Mouse (Mus musculus) ES-E14 (cell line): ENCODE measurements around the gene H2-M10.4. TPM values are rescaled to one million over a fixed set of nuclear protein-coding genes. Genes with fewer than 3 reads are reported as not detected.
A peak's percentile ranks its signal among the peaks of the same experiment; 100 is the strongest.
"Not testable (repeated sequence)": the region's sequence is repeated elsewhere in the genome, so short reads cannot be mapped to it uniquely, and the experiment has no call there.

ENCODE experiments used
- DNase-seq: peaks from one replicate; pipeline ENCODE4 v3.0.0-alpha.2; 2013; ENCODE audit warnings: low read depth, low spot score
- H3K27ac ChIP-seq: 2 replicates; pipeline ENCODE4 v1.5.1; 2012; ENCODE audit warnings: low read depth, mild to moderate bottlenecking, low read length, moderate library complexity, mixed read lengths; ENCODE audit not compliant: poor library complexity, insufficient read depth, severe bottlenecking
- H3K36me3 ChIP-seq: 2 replicates; pipeline ENCODE4 v1.6.1; 2012; ENCODE audit warnings: mild to moderate bottlenecking, low read length, moderate library complexity, mixed read lengths; ENCODE audit not compliant: control insufficient read depth, poor library complexity, insufficient read depth, severe bottlenecking
- H3K4me1 ChIP-seq, 2 experiments: fragments of 150-350 bp in 1 of 2; sonication (generic) in 1 of 2; 2 replicates each; pipeline ENCODE4 v1.6.1; 2012; ENCODE audit warnings: low read length in 2 of 2, mild to moderate bottlenecking in 1 of 2, mixed read lengths in 1 of 2; ENCODE audit not compliant: control insufficient read depth in 2 of 2, insufficient read depth in 2 of 2, poor library complexity in 1 of 2
- H3K4me3 ChIP-seq, 2 experiments: fragments of 150-350 bp in 1 of 2; sonication (generic) in 1 of 2; 2 replicates each; pipeline ENCODE4 v1.5.1; 2012; ENCODE audit warnings: low read length in 2 of 2, low read depth in 1 of 2, mild to moderate bottlenecking in 1 of 2, mixed read lengths in 1 of 2; ENCODE audit not compliant: insufficient read depth in 1 of 2, poor library complexity in 1 of 2, severe bottlenecking in 1 of 2
- H3K9ac ChIP-seq: 2 replicates; pipeline ENCODE4 v1.6.1; 2012; ENCODE audit warnings: low read depth, mild to moderate bottlenecking, low read length, mixed read lengths; ENCODE audit not compliant: poor library complexity, insufficient read depth, severe bottlenecking
- H3K9me3 ChIP-seq: fragments of 150-350 bp; sonication (generic); 2 replicates; pipeline ENCODE4 v1.6.1; 2012; ENCODE audit warnings: low read depth, mild to moderate bottlenecking, low read length; ENCODE audit not compliant: control insufficient read depth, insufficient read depth
- CHD2 ChIP-seq: IDR thresholded peaks from 2 replicates; pipeline ENCODE4 v1.6.1; 2014; ENCODE audit warnings: mild to moderate bottlenecking, low read depth, low read length, inconsistent platforms
- HCFC1 ChIP-seq: IDR thresholded peaks from 2 replicates; pipeline ENCODE4 v1.6.1; 2012; ENCODE audit warnings: low read length, inconsistent platforms, borderline replicate concordance; ENCODE audit not compliant: insufficient read depth
- MAFK ChIP-seq: IDR thresholded peaks from 2 replicates; pipeline ENCODE4 v1.6.1; 2014; ENCODE audit warnings: mild to moderate bottlenecking, low read depth, low read length, inconsistent platforms; ENCODE audit not compliant: insufficient read depth
- ZC3H11A ChIP-seq: IDR thresholded peaks from 2 replicates; pipeline ENCODE4 v1.6.1; 2012; ENCODE audit warnings: low read depth, mild to moderate bottlenecking, inconsistent platforms, low read length, borderline replicate concordance
- ZNF384 ChIP-seq: IDR thresholded peaks from 2 replicates; pipeline ENCODE4 v1.6.1; 2012; ENCODE audit warnings: low read depth, low read length, inconsistent platforms
- in situ Hi-C, 2 experiments: fragments of 600-800 bp; cut with MboI; formaldehyde crosslinking; loops; one replicate each; pipeline ENCODE4 v1.15.1; 2025; ENCODE audit warnings: low sequenced_read_pairs in 2 of 2, inconsistent platforms in 1 of 2; ENCODE audit not compliant: unreplicated experiment in 2 of 2
- total RNA-seq: library from RNA; depleted of rRNA; stranded (reverse); fragments of 300-350 nt; gene quantifications from 2 replicates; pipeline ENCODE4 v1.2.3, GENCODE M21; 2012; rRNA removed

The H2-M10.4 gene
- not detected in 2 replicates for total RNA-seq

DNA sequence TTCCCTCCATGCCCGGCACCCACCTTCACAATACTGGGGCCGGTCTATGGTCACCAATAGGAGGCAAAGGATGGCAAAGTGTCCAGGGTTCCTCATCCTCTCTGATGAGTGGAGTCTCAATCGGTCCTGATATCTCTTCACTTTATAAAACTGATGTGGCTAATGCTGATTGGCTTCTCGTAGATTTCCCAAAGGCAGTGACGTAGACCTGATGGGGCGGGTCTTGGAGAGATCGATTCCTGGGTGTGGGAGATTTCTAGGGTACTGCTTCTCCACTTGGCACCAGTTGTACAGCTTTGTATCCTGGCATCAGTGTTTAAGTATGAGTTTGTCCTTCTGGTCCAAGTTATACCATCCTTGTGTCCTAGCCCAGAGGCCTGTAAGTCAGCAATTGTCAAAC, at the start of gene H2-M10.4:
H2-M10.4 (minus strand) TSS at position 101 of the 400 bp plus-strand sequence.
- H3K9ac ChIP-seq = no peak within 1 kb of the TSS
- H3K36me3 ChIP-seq = no peaks in the 10 kb centered on the region
- in situ Hi-C loops = no loop called here
- no peak within 1 kb of the TSS for H3K27ac ChIP-seq
- H3K9me3 ChIP-seq = no peaks in the 10 kb centered on the region
- TF ChIP-seq CHD2 (no peak), MAFK (no peak), ZC3H11A (no peak), ZNF384 (no peak), HCFC1 (no peak)
- no peak for DNase-seq
- H3K4me1 ChIP-seq = no peaks in the 10 kb centered on the region
- H3K4me3 ChIP-seq = no peak within 1 kb of the TSS

DNA sequence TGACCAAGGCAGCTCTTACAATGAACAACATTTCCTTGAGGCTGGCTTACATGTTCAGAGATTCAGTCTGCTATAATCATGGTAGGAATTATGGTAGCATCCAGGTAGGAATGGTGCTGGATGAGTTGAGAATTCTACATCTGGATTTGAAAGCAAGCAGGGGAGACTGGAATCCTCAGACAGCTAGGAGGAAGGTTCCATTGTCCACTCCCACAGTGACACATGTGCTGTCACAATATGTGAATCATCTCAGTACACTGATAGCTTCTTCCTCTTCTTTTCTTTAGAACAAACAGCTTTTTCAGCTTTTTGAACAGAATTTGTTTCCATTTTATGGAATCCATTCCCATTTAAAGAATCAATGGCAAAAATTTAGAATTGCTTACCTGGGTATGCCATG, 41.8 kb upstream of the H2-M10.4 start:
- H3K9me3 ChIP-seq = no peaks in the 10 kb centered on the region
- DNase-seq = no peak
- no peak overlapping the region for H3K9ac ChIP-seq
- H3K4me1 ChIP-seq = no peaks in the 10 kb centered on the region
- in situ Hi-C loops = no loop called here
- no peak overlapping the region for H3K27ac ChIP-seq
- no peak overlapping the region for H3K4me3 ChIP-seq
- TF ChIP-seq MAFK (no peak), HCFC1 (no peak), ZNF384 (no peak), ZC3H11A (no peak), CHD2 (no peak)
- no peaks in the 10 kb centered on the region for H3K36me3 ChIP-seq

DNA sequence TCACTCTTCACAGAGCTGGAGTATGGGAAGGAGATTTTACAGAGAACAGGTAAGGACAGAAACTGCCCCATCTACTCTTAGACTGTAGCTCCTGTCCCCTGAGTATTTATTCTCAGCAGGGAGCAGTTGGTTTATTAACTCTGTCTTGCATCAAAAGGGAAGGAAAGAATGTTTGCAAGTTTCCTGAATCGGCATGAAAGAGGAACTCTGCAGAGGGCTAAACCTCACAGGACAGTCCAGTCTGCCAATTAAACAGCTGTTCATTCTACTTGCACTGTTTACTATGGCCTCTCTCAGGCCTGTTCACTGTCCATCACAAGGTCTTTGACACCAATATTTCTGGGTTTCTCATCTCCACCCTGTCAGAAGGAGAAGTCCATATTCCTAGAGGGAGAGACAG, 38.3 kb upstream of the H2-M10.4 start:
- TF ChIP-seq ZNF384 = no peak
- TF ChIP-seq MAFK = no peak
- TF ChIP-seq ZC3H11A = no peak
- TF ChIP-seq CHD2 = no peak
- no peak for TF ChIP-seq HCFC1
- DNase-seq = no peak
- in situ Hi-C loops = no loop called here

DNA sequence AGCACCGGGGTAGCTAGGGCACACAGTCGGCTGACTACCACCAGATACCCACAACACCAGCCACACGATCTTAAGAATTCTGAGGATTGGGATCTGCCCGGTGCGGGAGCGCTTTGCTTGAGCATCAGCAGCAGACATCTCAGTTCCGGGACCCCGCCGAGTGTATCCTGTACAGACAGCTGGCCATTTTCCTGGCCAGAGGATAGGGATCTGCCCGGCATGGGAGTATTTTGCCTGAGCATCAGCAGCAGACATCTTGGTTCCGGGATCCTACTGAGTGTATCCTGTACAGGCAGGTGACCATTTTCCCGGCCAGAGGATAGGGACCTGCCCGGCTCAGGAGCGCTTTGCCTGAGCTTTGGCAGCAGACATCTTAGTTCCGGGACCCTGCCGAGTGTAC, 26.0 kb upstream of the H2-M10.4 start:
- peak; percentile 20 for DNase-seq
- H3K9ac ChIP-seq, in situ Hi-C loops, H3K4me1 ChIP-seq, H3K27ac ChIP-seq, H3K36me3 ChIP-seq, H3K9me3 ChIP-seq: not testable (repeated sequence)
- peak overlapping the region; percentile 34 to 65 for H3K4me3 ChIP-seq

More for the DNA sequence above, 38.3 kb upstream of the H2-M10.4 start:
- Histone ChIP-seq H3K9ac (no peak overlapping the region), H3K36me3 (no peaks in the 10 kb centered on the region), H3K9me3 (no peaks in the 10 kb centered on the region), H3K4me1 (no peaks in the 10 kb centered on the region), H3K4me3 (no peak overlapping the region), H3K27ac (no peak overlapping the region)

DNA sequence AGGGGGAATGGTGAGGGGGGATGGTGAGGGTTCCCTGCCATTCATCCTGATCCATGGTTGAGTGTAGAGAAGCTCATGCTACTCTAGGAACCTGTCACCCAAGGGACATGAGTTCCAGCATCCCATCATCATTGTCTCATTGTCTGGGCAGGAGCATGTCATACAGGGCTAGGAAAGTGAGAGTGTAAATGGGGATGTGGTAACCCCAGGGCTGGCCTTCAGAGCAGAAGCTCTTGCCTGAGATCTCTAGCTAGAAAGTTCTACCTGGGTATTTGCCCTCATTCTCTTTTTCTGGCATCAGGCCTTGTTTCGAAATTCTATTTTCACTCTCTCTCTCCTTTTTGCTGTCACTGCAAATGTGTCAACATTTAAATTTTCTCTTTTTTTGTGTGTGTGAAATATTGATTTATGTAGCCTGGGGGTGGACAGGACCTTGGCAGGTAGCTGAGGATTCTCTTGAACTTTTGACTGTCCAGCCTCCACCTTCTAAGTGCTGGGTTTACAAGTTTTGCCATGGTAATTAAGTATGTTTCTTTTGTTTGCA, 24.6 kb upstream of the H2-M10.4 start:
- Histone ChIP-seq H3K4me3 (no peak overlapping the region), H3K9ac (no peak overlapping the region), H3K36me3 (no peaks in the 10 kb centered on the region), H3K27ac (no peak overlapping the region), H3K4me1 (no peaks in the 10 kb centered on the region), H3K9me3 (no peaks in the 10 kb centered on the region)
- in situ Hi-C loops = no loop called here
- TF ChIP-seq ZC3H11A (no peak), CHD2 (no peak), MAFK (no peak), HCFC1 (no peak), ZNF384 (no peak)
- DNase-seq = no peak
